Comparison of ENCODE assay signal across 8 mouse cellular contexts in the genomic region with DNA sequence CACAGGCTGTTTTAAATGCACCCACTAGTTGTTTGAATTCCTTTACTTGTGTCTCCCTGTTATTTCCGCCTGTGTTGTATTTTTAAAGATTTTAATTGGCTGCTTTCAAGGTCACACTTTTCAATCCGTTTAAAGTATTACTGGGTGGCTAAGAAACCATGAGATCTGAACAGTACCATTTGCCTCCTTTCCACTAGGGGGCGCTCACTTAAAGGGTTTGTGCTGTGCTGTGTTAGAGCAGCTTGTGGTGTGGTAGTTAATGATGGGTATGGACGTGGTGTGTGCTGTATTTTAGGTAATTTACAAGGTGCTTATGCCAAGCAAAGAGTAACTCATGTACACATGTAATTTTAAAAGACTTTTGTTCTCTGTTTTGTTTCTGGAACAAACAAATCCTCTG. TPM values are rescaled to one million over a fixed set of nuclear protein-coding genes. Genes with fewer than 3 reads are reported as not detected.
DNase-seq lines count a peak whose midpoint lies in the region; ATAC-seq and TF ChIP-seq lines count a peak whose summit lies in the region.

No protein-coding gene starts in this region.

- H3K4me1 ChIP-seq in G1E (ENCODE audit: insufficient read depth, low read depth, low read length): peaks cover 32% of the 10 kb centered on the region
- no peaks in the 10 kb centered on the region for H3K4me1 ChIP-seq in kidney, embryonic 14.5 days (ENCODE audit: control insufficient read depth, insufficient read depth, low read length)
- peaks cover 12% of the 10 kb centered on the region for H3K4me1 ChIP-seq in liver, adult 2 months (ENCODE audit: control insufficient read depth, insufficient read depth, low read length)

- H3K27me3 ChIP-seq in G1E (ENCODE audit: insufficient read depth, low read length) (no peaks in the 10 kb centered on the region), myocyte (ENCODE audit: control insufficient read depth, insufficient read depth, insufficient read length) (no peaks in the 10 kb centered on the region)
- H3K27me3 ChIP-seq in kidney, embryonic 14.5 days (ENCODE audit: control insufficient read depth, insufficient read depth, low read length): no peaks in the 10 kb centered on the region
- H3K27me3 ChIP-seq in liver, adult 2 months (ENCODE audit: control insufficient read depth, insufficient read depth, low read length): no peaks in the 10 kb centered on the region

- TF ChIP-seq POLR2A in liver, adult 2 months (IDR thresholded peaks at IDR 0.05; ENCODE audit: extremely low read depth, insufficient read depth, low read length): no peak
- no peak for TF ChIP-seq POLR2A in myocyte (IDR thresholded peaks at IDR 0.05; ENCODE audit: insufficient read length, low read depth)

- no peak overlapping the region for H3K4me2 ChIP-seq in kidney, embryonic 14.5 days (replicated peaks; ENCODE audit: low read depth, low read length)
- peak overlapping the region; percentile 13 for H3K4me2 ChIP-seq in myocyte (ENCODE audit: low read depth)

- H3K9ac ChIP-seq in kidney, embryonic 14.5 days (ENCODE audit: low read depth, low read length): no peak overlapping the region
- no peak overlapping the region for H3K9ac ChIP-seq in liver, adult 2 months (ENCODE audit: low read depth, low read length)

- H3K36me3 ChIP-seq in G1E (replicated peaks) (peaks cover 57% of the 10 kb centered on the region), myocyte (ENCODE audit: control insufficient read depth, insufficient read depth) (peaks cover 40% of the 10 kb centered on the region)
- H3K36me3 ChIP-seq in kidney, embryonic 14.5 days (ENCODE audit: control insufficient read depth, insufficient read depth, low read length): peaks cover 42% of the 10 kb centered on the region
- peaks cover 33% of the 10 kb centered on the region for H3K36me3 ChIP-seq in liver, adult 2 months (ENCODE audit: control insufficient read depth, insufficient read depth, low read length)

- H3K27ac ChIP-seq in kidney, embryonic 14.5 days (ENCODE audit: low read depth, low read length): no peak overlapping the region
- H3K27ac ChIP-seq in liver, adult 2 months (replicated peaks; ENCODE audit: insufficient read depth, low read depth, low read length): no peak overlapping the region

- H3K79me2 ChIP-seq in liver, adult 2 months (ENCODE audit: control insufficient read depth, insufficient read depth, low read length): peaks cover 4% of the 10 kb centered on the region; the same call in 1 of the 2 replicates
- peaks cover 9% of the 10 kb centered on the region for H3K79me2 ChIP-seq in myocyte (ENCODE audit: control insufficient read depth, insufficient read depth)

- peak; percentile 87 for TF ChIP-seq CTCF in G1E (IDR thresholded peaks at IDR 0.05; ENCODE audit: low read depth, low read length)
- peak; percentile 61 for TF ChIP-seq CTCF in liver, adult 2 months (IDR thresholded peaks at IDR 0.05; ENCODE audit: low read depth, low read length)

- WGBS in kidney, embryonic 14.5 days: 11% methylated on average over 4 of the region's 4 CpGs
- 6% methylated on average over 4 of the region's 4 CpGs for WGBS in liver, adult 2 months

- ATAC-seq in G1E (ENCODE audit: extremely low read depth, insufficient number of reproducible peaks, low FRiP score, poor library complexity, severe bottlenecking): peak; percentile 66; the same call in 1 of the 2 replicates
- ATAC-seq in kidney, embryonic 14.5 days (ENCODE audit: low FRiP score, low TSS enrichment): 0 out of 2 replicates have a peak, but pooled peaks have one; percentile 59

- H3ac ChIP-seq in myocyte (ENCODE audit: control insufficient read depth, insufficient read length): no peak overlapping the region

- no peaks in the 10 kb centered on the region for H3K9me3 ChIP-seq in G1E (replicated peaks)
- H3K9me3 ChIP-seq in kidney, embryonic 14.5 days (ENCODE audit: control insufficient read depth, low read length): no peaks in the 10 kb centered on the region

- DNase-seq in 416B (ENCODE audit: low read depth): peak; percentile 87
- peak; percentile 67 for DNase-seq in G1E (ENCODE audit: low spot score)
- peak; percentile 70 for DNase-seq in cerebellum, adult 9-10 months
- peak; percentile 34 for DNase-seq in forelimb bud, embryonic 11.5 days (ENCODE audit: low read depth, low spot score)
- peak; percentile 61 for DNase-seq in liver, adult 2 months (ENCODE audit: extremely low read depth, low read depth, low spot score)
- peak; percentile 55 for DNase-seq in testis, postnatal 14 days (ENCODE audit: low spot score)

- H3K4me3 ChIP-seq in G1E (ENCODE audit: low read depth, low read length) (peak overlapping the region; percentile 39; the same call in 1 of the 2 replicates), myocyte (no peak overlapping the region)
- no peak overlapping the region for H3K4me3 ChIP-seq in kidney, embryonic 14.5 days (ENCODE audit: low read length)
- H3K4me3 ChIP-seq in liver, adult 2 months (ENCODE audit: insufficient read depth, low read depth, low read length): no peak overlapping the region

TF ChIP-seq in myocyte, 11 proteins besides CTCF, POLR2A, EP300 and RAD21:
- TF ChIP-seq TCF12 (IDR thresholded peaks at IDR 0.05; ENCODE audit: insufficient read depth, poor library complexity, severe bottlenecking) (no peak), MYOD1 (IDR thresholded peaks at IDR 0.05; ENCODE audit: control insufficient read depth in 1 of 3, insufficient read length in 2 of 3, low read depth in 2 of 3) (no peak), E2F4 (IDR thresholded peaks at IDR 0.05; ENCODE audit: insufficient read depth) (no peak), SRF (IDR thresholded peaks at IDR 0.05; ENCODE audit: control insufficient read depth, insufficient read length, low read depth) (no peak), USF1 (IDR thresholded peaks at IDR 0.05; ENCODE audit: low read depth) (no peak)
TF ChIP-seq in myocyte: peak in this region for 0.

RNA-seq across cellular contexts. Expression of gene Mrps10, which starts 2.8 kb away (rescaled TPM):
- total RNA-seq in G1E (2014; fragmentation: Nextera tagmentation) (64.7 and 71.5 TPM in 2 replicates), G1E (2017) (43.0 and 48.0 TPM in 2 replicates)
- polyA plus RNA-seq in G1E (2012) (50.0 and 65.5 TPM in 2 replicates), myocyte (2012; fragmentation: generic; extraction: Trizol) (97.9 TPM)
- polyA plus RNA-seq in kidney, embryonic 14.5 days (2014; fragmentation: Nextera tagmentation; extraction: Ambion mirVana): 91.2 and 98.2 TPM in 2 replicates
- total RNA-seq in liver, adult 2 months (2014; rRNA removed): 33.7 and 38.5 TPM in 2 replicates
- 33.9 and 35.3 TPM in 2 replicates for polyA plus RNA-seq in liver, adult 2 months (2012; rRNA removed)

RNA-seq across cellular contexts. Expression of gene Guca1b, which starts 13.7 kb away (rescaled TPM):
- total RNA-seq in G1E (2014; fragmentation: Nextera tagmentation) (not detected in 2 replicates), G1E (2017) (not detected in 2 replicates)
- polyA plus RNA-seq in G1E (2012) (not detected in 2 replicates), myocyte (2012; fragmentation: generic; extraction: Trizol) (0.20 TPM)
- polyA plus RNA-seq in kidney, embryonic 14.5 days (2014; fragmentation: Nextera tagmentation; extraction: Ambion mirVana): 0.46 and 0.57 TPM in 2 replicates
- total RNA-seq in liver, adult 2 months (2014; rRNA removed): 0.54 TPM in 1 of 2 replicates, not detected in the other
- polyA plus RNA-seq in liver, adult 2 months (2012; rRNA removed): 0.65 and 0.71 TPM in 2 replicates

RNA-seq across cellular contexts. Expression of gene Guca1a, which starts 28.9 kb away (rescaled TPM):
- total RNA-seq in G1E (2014; fragmentation: Nextera tagmentation) (not detected in 2 replicates), G1E (2017) (not detected in 2 replicates)
- polyA plus RNA-seq in G1E (2012) (0.08 and 0.10 TPM in 2 replicates), myocyte (2012; fragmentation: generic; extraction: Trizol) (1.2 TPM)
- 2.4 and 2.8 TPM in 2 replicates for polyA plus RNA-seq in kidney, embryonic 14.5 days (2014; fragmentation: Nextera tagmentation; extraction: Ambion mirVana)
- total RNA-seq in liver, adult 2 months (2014; rRNA removed): 0.55 and 2.3 TPM in 2 replicates
- 2.7 and 2.8 TPM in 2 replicates for polyA plus RNA-seq in liver, adult 2 months (2012; rRNA removed)

Comparison
In these comparisons a context has a peak if more than half of its experiments do, and no peak if none do; other contexts are left out.
1. DNase-seq: peak in every context shown above with its lines; median percentile 87 in 416B; 70 in cerebellum, adult 9-10 months; 67 in G1E; 61 in liver, adult 2 months; 55 in testis, postnatal 14 days; 34 in forelimb bud, embryonic 11.5 days.